Mouse (Mus musculus): ENCODE results near the gene Npdc1. TPM values are rescaled to one million over a fixed set of nuclear protein-coding genes. Genes with fewer than 3 reads are reported as not detected.

Npdc1 gene
- 10 to 100 TPM; 14.9 to 16.9 TPM for total RNA-seq (2021)
- long read RNA-seq, experiment 1, transcript Npdc1-202 (9 exons, 1,485 nt), result major isoform, 9 of 12 reads
- long read RNA-seq, experiment 1, partial matches to known transcripts, result 1 of 12 reads
- long read RNA-seq, experiment 1, other reads (novel, unspliced or antisense), result 1 of 12 reads
- long read RNA-seq, experiment 2, transcript Npdc1-202 (9 exons, 1,485 nt), result major isoform, 13 of 18 reads
- long read RNA-seq, experiment 2, partial matches to known transcripts, result 0 of 18 reads
- long read RNA-seq, experiment 2, other reads (novel, unspliced or antisense), result 5 of 18 reads

DNA sequence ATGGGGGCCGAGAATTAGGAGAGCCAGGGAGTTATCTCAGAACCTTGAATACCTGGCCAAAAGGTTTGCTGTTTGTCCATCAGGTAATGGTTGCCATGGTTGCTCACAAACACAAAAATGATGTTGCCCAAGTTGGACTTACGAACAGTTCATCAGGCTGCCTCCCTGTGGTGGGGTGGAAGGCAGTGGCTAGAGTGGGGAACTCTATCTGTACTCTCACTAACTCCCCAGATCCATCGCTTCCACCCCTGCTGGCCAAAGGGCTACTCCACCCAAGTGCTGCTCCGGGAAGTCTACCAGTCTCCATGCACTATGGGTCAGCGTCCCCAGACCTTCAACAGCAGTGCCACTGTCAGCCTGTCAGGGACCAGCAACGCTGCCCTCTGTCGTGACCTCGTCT is at the start of gene Npdc1:
Gene Npdc1 (plus strand): TSS at position 301 of the 400 bp plus-strand sequence.
- no peak for DNase-seq
- no peak for TF ChIP-seq CTCF (IDR thresholded peaks at IDR 0.05)
- H3K27ac ChIP-seq, result peak within 1 kb of the TSS; percentile 78
- peak within 1 kb of the TSS; percentile 90 for H3K4me3 ChIP-seq
- intact Hi-C loops (cut with DNase I), result no loop called here

DNA sequence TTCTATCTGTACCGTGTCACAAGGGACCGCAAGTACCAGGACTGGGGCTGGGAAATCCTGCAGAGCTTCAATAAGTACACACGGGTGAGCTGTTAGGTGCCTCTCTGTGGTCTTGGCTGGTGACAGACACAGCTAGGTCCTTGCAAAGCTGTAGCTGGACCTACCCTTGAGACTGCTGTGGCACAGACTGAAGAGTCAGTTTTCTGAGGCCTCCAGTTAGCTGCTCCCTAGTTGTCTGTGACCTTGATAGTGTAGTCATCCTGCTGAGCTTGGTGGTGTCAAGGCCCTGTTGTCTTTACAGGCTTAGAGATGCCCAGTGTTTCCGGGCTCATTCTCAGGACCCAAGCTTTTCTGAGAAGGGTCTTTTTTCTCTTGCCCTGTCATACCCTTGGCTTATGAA is 49.7 kb upstream of the Npdc1 start:
- TF ChIP-seq CTCF (IDR thresholded peaks at IDR 0.05), result no peak
- intact Hi-C loops (cut with DNase I), result no loop called here
- no peak overlapping the region for H3K4me3 ChIP-seq
- DNase-seq, result no peak
- no peak overlapping the region for H3K27ac ChIP-seq

DNA sequence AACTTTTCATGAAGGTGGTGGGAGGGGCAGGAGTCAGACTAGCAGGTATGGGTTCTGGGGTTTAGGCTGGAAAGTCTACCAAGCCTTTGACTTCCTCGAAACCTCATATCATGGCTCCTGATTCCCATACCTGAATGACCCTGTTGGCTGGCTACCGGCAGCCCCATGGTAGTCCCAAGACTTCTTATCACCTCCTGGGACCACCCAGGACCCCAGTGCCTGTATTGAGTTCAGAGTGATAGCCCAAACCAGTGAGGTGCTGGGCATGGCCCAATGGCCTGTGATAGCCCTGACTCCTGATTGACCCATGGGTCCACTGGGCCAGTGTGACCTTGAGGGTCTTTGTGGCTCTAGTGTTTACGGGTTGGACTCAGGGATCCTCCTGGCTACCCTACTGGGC is 48.5 kb upstream of the Npdc1 start:
- Histone ChIP-seq H3K4me3 (no peak overlapping the region), H3K27ac (no peak overlapping the region)
- intact Hi-C loops (cut with DNase I), result no loop called here
- TF ChIP-seq CTCF (IDR thresholded peaks at IDR 0.05), result no peak
- no peak for DNase-seq

DNA sequence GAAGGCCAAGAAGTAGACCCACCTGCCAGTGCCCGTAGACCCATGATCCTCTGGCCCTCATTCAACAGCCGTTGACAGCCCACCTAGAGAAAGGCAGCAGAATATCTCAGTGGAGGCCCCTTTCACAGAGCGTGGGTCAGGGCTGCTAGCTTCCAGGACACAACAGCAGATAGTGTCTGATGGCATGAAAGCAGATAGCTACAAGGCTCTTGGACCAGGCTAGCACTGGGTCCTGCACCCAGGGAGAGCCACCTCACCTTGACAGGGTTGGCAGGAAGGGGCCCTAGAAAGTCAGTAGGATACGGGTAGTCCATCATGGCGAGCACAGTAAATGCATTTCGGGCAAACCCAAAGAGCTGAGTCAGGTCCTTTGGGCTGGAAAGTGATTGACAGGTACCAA is 44.9 kb upstream of the Npdc1 start:
- DNase-seq, result no peak
- intact Hi-C loops (cut with DNase I), result no loop called here
- Histone ChIP-seq H3K4me3 (no peak overlapping the region), H3K27ac (no peak overlapping the region)
- TF ChIP-seq CTCF (IDR thresholded peaks at IDR 0.05), result no peak

DNA sequence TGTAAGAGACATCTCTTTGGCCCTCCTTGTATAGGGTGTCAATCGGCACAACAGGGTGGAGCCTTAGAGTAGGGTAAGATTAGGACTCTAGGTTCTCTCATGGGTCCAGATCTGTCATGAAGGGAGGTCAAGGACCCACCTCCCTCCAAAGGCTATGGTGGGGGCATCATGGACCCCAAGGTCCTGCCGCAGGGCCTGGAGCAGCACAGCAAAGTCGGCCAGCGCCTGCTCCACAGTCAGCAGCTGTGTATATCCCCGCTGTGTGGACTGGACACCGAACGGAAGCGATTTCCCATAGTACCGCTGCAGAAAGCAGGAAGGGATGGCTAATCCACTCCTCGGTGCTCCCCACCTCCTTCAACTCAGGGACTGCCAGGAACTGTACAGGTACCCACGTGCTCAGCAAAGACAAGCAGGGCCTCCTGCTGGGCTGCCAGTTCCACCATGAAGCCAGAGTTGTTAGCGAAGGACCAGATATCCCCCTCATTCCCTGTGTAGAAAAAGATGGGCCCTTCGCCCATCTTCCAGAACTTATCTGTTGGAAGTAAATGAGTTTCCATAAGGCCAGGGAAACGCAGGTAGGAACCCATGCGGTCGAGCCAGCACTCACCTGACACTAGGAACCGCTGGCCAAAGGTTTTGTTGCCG is 43.6 kb upstream of the Npdc1 start:
- peak overlapping the region; percentile 86 for H3K4me3 ChIP-seq
- intact Hi-C loops (cut with DNase I), result no loop called here
- DNase-seq, result no peak
- peak overlapping the region; percentile 64; the same call in 1 of the 2 replicates for H3K27ac ChIP-seq
- TF ChIP-seq CTCF (IDR thresholded peaks at IDR 0.05), result no peak

DNA sequence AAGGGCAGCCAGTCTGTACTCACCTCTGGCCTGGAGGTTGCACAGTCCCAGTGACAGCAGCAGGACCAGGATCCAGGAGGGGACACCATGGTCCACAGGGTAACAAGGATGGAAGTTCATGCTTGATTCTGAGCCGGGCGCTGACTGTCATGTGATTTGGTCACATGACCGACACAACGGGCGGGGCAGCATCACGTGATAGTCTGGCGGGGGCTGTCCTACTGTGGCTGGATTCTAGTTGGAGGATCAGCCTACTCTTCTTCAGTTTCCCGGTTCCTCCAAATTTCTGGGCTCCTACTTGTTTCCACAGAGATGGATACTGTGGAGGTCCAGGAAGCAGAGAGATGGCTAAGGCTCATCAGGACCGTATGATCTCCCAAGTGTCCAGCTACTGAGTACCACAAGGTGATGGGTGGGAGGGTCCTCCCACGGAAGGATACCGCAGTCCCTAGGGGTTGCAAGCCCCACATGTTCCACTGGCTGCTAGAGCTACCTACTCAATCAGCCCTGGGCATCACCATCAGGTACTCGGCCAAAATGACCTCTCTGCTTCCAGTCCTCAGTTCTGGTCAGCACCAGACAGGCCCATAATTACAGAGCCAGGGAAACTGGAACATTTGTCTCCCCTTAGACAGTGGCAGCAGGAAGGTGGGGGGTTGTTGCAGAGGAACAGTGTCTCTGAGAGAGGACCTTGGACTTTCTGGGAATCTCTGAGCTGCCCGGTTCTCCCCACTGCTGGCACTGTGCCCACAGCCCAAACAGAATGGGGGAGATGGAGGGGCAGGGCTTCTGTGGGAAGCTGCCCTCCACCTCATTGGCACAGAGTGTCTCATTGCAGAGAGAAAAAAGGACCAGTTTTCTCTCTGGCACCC is 42.7 kb upstream of the Npdc1 start, which contains the start of gene Dpp7:
Gene Dpp7 (minus strand): TSS at position 152 of the 872 bp plus-strand sequence.
- DNase-seq, result peak; percentile 90

DNA sequence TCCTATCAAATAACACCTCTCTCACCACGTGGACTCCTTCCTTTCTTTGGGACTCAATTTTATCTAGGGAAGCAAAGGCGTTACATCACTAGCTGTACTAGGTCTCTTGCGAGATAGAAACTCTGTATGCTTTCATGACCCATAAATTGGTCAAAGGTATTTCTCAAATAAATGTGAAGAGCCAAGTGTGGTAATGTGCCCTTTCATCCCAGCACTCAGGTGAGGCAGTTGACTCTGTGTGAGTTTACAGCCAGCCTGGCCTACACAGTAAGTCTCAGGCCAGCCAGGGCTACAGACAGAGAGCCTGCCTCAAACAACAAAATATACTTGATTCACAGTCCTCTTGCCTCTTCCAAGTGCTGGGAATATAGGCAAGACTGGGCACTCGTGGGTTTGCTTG is 39.3 kb upstream of the Npdc1 start:
- intact Hi-C loops (cut with DNase I), result no loop called here
- H3K4me3 ChIP-seq, result no peak overlapping the region
- no peak overlapping the region for H3K27ac ChIP-seq
- TF ChIP-seq CTCF (IDR thresholded peaks at IDR 0.05), result no peak
- no peak for DNase-seq

More for the DNA sequence above, 42.7 kb upstream of the Npdc1 start, which contains the start of gene Dpp7:
- intact Hi-C loops (cut with DNase I), result no loop called here
- TF ChIP-seq CTCF (IDR thresholded peaks at IDR 0.05), result no peak
- H3K4me3 ChIP-seq, result peak within 1 kb of the TSS; percentile 86
- peak within 1 kb of the TSS; percentile 64 for H3K27ac ChIP-seq

DNA sequence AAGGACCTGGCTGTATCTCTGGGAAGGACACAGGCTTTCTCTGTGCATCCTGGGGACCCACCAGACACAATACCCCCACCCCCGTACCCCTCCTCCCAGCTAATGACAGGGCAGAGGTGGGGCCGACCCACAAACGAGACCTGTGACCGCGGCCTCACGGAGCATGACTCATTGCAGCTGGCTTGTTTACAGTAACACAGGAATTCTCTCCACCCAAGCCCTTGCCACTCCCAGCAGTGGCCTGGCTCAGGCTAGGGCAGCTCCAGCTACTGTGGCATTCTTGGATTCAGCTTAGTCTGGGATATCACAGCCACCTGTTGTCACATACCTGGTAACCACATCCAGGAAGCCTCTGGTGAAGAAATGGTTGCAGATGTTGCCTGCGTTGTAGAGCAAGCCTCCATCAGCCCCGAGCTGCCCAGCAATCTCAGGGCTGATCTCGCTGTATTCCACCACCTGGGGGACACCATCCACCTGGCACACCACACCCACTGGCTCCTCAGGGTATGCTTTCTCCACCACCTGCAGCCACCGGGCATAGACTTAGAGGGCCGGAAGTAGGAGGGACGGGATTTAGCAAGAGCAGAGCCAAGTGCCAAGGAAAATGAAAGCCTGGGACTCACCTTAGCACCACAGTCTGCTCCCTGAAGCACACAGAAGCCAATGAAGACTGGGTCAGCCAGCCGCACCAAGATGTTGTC is 35.5 kb upstream of the Npdc1 start:
- no peak for DNase-seq
- Histone ChIP-seq H3K27ac (no peak overlapping the region), H3K4me3 (peak overlapping the region; percentile 90; the same call in 1 of the 2 replicates)
- TF ChIP-seq CTCF (IDR thresholded peaks at IDR 0.05), result no peak
- intact Hi-C loops (cut with DNase I), result no loop called here

DNA sequence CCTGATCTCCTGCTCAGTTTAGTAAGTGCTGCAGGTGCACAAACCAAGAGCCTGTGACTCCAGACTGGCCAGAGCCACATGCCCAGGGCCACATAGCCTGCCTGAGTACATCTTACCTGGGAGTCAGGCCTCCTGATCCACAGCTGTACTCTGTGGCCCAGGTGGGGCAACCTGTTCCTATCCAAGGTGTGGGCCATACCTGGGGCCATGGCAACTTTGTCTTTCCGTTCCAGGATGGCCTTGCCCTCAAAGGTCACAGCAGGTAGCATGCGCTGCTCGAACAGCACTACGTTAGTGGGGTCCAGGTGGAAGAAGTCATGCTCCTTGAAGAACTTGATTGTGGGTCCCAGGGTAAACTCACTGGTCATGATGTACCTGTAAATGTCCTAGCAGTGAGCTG is 34.8 kb upstream of the Npdc1 start:
- H3K27ac ChIP-seq, result no peak overlapping the region
- DNase-seq, result no peak
- TF ChIP-seq CTCF (IDR thresholded peaks at IDR 0.05), result no peak
- peak overlapping the region; percentile 90 for H3K4me3 ChIP-seq
- intact Hi-C loops (cut with DNase I), result no loop called here

DNA sequence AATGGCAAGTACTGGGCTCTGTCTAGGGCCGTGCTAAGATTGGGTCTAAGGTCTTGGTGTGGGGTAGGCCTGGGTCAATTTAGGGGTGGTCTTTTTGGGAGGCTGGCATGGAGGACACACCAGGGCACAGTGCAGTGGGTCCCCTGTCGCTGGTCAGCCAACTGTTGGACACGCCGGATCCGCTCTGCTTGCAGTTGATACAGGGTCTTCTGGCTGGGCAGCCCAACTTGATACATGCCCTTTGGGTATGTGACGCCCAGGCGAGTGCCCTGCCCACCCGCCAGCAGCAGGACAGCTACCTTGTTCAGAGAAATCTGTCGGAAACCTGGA is 34.4 kb upstream of the Npdc1 start:
- peak overlapping the region; percentile 90 for H3K4me3 ChIP-seq
- no peak for TF ChIP-seq CTCF (IDR thresholded peaks at IDR 0.05)
- intact Hi-C loops (cut with DNase I), result no loop called here
- no peak for DNase-seq
- peak overlapping the region; percentile 67 for H3K27ac ChIP-seq

DNA sequence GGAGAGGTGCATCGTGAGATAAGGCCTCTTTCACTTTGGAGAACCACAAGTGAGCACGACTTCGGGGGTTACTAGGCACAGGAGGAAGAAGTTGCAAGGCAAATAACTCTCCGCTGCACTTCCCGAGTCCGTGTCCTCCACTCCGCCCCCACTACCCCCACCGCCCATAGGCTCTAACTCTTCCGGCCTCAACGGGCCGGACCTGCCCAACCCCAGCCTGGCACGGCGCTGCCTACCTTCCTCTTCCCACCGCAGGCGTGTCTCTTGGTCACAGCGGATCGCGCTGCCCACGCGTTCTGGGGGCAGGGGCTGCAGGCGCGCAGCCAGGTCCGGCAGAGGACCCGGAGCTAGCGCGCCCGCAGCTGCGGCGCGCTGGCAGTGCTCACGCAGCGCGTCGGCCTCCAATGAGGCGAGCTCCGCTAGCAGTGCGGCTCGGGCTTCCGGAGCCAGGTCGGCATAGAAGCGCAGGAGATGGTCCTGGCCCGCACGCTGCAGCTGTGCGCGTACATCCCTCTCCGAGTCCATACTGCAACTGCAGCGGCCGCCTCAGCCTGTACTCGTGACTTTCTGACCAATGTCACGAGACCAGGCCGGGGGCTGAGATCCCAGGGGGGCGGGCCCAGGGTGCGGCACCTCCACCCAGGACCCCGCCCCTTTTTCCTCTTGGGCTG is 33.9 kb upstream of the Npdc1 start, which contains the start of gene Uap1l1:
Gene Uap1l1 (minus strand): TSS at position 592 of the 671 bp plus-strand sequence.
- peak; percentile 90 for DNase-seq
- no peak for TF ChIP-seq CTCF (IDR thresholded peaks at IDR 0.05)
- intact Hi-C loops (cut with DNase I), result no loop called here
- peak within 1 kb of the TSS; percentile 90 for H3K4me3 ChIP-seq
- H3K27ac ChIP-seq, result peak within 1 kb of the TSS; percentile 67

DNA sequence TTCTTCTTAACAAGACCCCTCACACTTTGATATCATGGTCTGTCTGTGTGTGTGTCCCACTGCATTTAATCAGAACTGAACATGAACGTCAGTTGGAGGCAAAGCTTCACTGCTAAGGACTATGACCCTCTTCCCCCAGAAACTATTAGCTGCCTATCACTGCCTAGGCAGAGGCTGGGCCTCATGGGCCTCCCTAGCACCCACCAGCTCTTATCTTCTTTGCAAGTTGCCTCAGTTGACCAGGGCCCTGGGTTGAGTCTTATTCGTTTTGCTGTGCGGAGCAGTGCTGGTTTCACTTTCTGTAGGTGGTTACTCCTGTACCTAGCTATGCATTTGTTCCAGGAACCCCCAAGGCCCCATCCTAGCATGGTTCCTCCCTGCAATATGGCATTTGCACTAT is 29.2 kb upstream of the Npdc1 start:
- intact Hi-C loops (cut with DNase I), result no loop called here
- Histone ChIP-seq H3K27ac (no peak overlapping the region), H3K4me3 (no peak overlapping the region)
- no peak for DNase-seq
- no peak for TF ChIP-seq CTCF (IDR thresholded peaks at IDR 0.05)

Measured in gastrocnemius, adult 2 months (tissue).